Mouse (Mus musculus) cerebellum, adult 9-11 months (tissue): Measurements from ENCODE around the gene Zkscan16.

Experiments
- DNase-seq: peaks from one replicate; pipeline ENCODE4 v3.0.0; 2022

Zkscan16 gene

GRCm38 (mm10) chr4:58943420-58944205 is at the start of gene Zkscan16:
Zkscan16 (plus strand) TSS chr4:58943628.
- peak; percentile 89 for DNase-seq

- no peak for DNase-seq
Observed at GRCm38 (mm10) chr4:58894399-58894798, 49.0 kb upstream of the Zkscan16 start.

GRCm38 (mm10) chr4:58897436-58897835 is 46.0 kb upstream of the Zkscan16 start:
- DNase-seq = no peak

- DNase-seq = no peak
Observed at GRCm38 (mm10) chr4:58898318-58898717, 45.1 kb upstream of the Zkscan16 start.

- DNase-seq = no peak
Observed at GRCm38 (mm10) chr4:58907453-58907852, 36.0 kb upstream of the Zkscan16 start.

- DNase-seq = no peak
Observed at GRCm38 (mm10) chr4:58910175-58911068, 33.0 kb upstream of the Zkscan16 start.

- DNase-seq = peak; percentile 72
Observed at GRCm38 (mm10) chr4:58911069-58911830, 32.2 kb upstream of the Zkscan16 start.

- DNase-seq = peak; percentile 80
Observed at GRCm38 (mm10) chr4:58911831-58912628, 31.4 kb upstream of the Zkscan16 start.

- no peak for DNase-seq
Observed at GRCm38 (mm10) chr4:58912629-58913335, 30.6 kb upstream of the Zkscan16 start, which contains the start of gene Ecpas. Ecpas (minus strand) TSS chr4:58912749.

- no peak for DNase-seq
Observed at GRCm38 (mm10) chr4:58913336-58914026, 29.9 kb upstream of the Zkscan16 start.

GRCm38 (mm10) chr4:58915081-58915826 is 28.2 kb upstream of the Zkscan16 start:
- no peak for DNase-seq

- no peak for DNase-seq
Observed at GRCm38 (mm10) chr4:58923933-58924332, 19.5 kb upstream of the Zkscan16 start.

- no peak for DNase-seq
Observed at GRCm38 (mm10) chr4:58925664-58926063, 17.8 kb upstream of the Zkscan16 start.

- no peak for DNase-seq
Observed at GRCm38 (mm10) chr4:58926120-58926519, 17.3 kb upstream of the Zkscan16 start.

GRCm38 (mm10) chr4:58927661-58928060 is 15.8 kb upstream of the Zkscan16 start:
- DNase-seq = no peak

- DNase-seq = no peak
Observed at GRCm38 (mm10) chr4:58932541-58932940, 10.9 kb upstream of the Zkscan16 start.

GRCm38 (mm10) chr4:58934308-58934707 is 9.1 kb upstream of the Zkscan16 start:
- DNase-seq = no peak

GRCm38 (mm10) chr4:58934746-58935476 is 8.5 kb upstream of the Zkscan16 start:
- DNase-seq = peak; percentile 79

GRCm38 (mm10) chr4:58935846-58936245 is 7.6 kb upstream of the Zkscan16 start:
- no peak for DNase-seq
